Mouse (Mus musculus) layer of hippocampus, postnatal 14 days (tissue): ENCODE measurements around the gene Rasgrf1. TPM values are rescaled to one million over a fixed set of nuclear protein-coding genes. Genes with fewer than 3 reads are reported as not detected.

ENCODE experiments used
- DNase-seq, 2 experiments: peaks; one replicate each; pipeline ENCODE4 v3.0.0; 2021 to 2022; ENCODE audit warnings: low spot score in 2 of 2, mixed read lengths in 1 of 2
- long read RNA-seq, 2 experiments: library from polyadenylated mRNA; stranded (forward); transcript quantifications; one replicate each; pipeline ENCODE4 v2.0.0; 2021
- total RNA-seq, 2 experiments: library from RNA; stranded (reverse); gene quantifications; 2 replicates each; pipeline ENCODE4 v1.2.3; 2021

Gene Rasgrf1
- 100 to 1,000 TPM; 248 to 271 TPM for total RNA-seq
- long read RNA-seq, experiment 1, full-length matches to known transcripts = 56 of 134 reads
- long read RNA-seq, experiment 1, partial matches to known transcripts = 52 of 134 reads
- long read RNA-seq, experiment 1, other reads (novel, unspliced or antisense) = 26 of 134 reads
- long read RNA-seq, experiment 2, full-length matches to known transcripts = 78 of 167 reads
- long read RNA-seq, experiment 2, partial matches to known transcripts = 49 of 167 reads
- long read RNA-seq, experiment 2, other reads (novel, unspliced or antisense) = 40 of 167 reads

DNA sequence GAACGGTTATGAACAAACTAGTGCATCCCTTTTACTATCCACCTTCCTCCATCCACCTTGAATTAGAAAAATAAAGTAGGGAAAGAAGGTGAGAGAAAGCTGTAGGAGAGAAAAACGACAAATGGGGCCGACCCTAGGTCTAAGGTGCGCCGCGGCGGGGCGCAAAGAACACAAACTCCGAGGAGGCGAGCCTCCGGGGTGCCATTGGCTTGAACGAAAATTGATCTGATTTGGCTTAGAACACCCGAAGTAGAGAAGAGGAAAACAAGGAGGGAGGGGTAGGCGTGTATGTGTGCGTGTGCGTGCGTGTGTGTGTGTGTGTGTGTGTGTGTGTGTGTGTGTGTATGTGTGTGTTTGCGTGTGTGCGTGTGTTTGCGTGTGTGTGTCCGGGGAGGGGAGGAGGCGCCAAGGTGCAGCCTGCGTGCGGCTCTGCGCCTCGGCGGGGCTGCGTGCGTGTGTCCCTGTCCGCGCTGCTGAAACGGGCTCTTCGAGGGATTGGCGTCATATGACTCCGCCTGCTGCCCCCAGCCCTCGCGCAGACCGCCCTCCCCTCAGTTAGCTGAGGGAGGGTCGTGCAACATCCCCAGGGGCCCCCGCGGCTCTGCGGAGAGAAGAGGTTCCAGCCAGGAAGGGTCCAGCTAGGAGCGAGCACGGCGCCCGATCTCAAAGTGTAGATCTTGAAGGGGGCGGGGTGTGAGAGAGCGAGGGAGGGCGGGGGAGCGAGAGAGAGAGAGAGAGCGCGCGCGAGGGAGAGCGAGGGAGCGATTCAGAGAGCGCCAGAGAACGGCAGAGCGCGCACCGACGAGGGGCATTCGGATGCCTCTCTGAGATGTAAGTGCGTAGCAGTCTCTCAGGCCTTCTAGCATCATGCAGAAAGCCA lies at the start of gene Rasgrf1:
Gene Rasgrf1, plus strand, starts transcription at position 778 of the 880 bp plus-strand sequence.
- DNase-seq = peak; percentile 61 to 63

DNA sequence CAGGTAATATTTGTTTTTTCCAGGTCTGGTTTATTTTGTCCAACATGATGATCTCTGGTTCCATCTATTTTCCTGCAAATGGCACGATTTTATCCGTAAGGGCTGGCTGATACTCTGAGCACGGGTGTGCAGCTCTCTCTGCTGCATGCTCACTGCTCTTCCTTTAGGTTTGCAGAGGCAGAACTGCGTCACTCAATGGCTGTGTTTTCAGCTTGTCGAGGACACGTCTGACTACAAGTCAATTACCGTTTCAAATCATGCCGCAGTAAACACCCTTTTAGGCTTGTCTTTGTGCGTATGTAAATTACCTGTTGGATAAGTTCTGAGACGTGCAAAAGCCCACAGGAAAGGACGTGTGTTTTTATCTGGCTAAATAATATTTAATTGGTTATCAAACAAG lies 49.6 kb upstream of the Rasgrf1 start:
- no peak for DNase-seq

GRCm38 (mm10) chr9:89860584-89860983 lies 49.1 kb upstream of the Rasgrf1 start:
- no peak for DNase-seq

DNA sequence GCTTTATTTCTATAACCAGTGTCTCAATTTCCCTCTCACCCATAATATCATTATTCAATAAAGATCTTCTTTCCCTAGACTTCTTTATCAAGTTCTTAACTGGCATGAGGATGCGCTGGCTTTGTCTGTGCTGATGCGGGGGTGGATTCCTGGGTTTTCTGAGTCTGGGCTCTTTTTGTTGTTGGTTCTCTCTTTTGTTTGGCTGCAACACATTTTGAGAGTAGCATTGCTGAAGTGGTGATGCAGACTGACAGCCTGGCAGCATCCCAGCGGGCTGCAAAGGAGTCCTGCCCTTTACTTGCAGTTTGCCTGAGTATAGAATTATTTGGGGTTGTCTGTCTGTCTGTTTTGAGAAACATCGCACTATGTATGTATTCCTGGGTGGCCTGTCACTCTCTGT lies 42.6 kb upstream of the Rasgrf1 start:
- no peak for DNase-seq

- DNase-seq = no peak
Observed at GRCm38 (mm10) chr9:89868093-89868729, 41.5 kb upstream of the Rasgrf1 start.

- DNase-seq = no peak
Observed at GRCm38 (mm10) chr9:89869594-89869993, 40.1 kb upstream of the Rasgrf1 start.

GRCm38 (mm10) chr9:89870531-89871150 lies 39.1 kb upstream of the Rasgrf1 start:
- peak in 1 of 2 experiments; percentile 56 for DNase-seq

- no peak for DNase-seq
Observed at GRCm38 (mm10) chr9:89872137-89872536, 37.6 kb upstream of the Rasgrf1 start.

DNA sequence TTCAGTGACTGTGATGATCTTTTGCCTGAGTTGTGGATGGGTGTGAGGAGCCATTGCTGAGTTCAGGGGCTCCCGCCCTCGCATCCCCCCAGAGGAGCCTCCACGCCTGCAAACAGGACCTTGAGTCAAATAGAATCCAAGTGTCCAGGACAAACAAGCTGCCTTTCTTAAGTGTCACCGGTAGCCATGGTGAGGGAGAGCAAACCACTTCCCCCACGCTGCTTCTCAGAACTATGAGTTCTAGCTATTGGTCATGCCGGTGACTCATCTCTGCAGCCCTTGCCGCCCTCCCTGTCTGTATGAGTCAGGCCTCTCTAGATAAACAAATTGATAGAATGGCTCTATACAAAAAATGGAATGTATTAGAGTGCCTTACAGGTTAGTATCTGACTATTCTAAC lies 35.3 kb upstream of the Rasgrf1 start:
- DNase-seq = no peak

- DNase-seq = no peak
Observed at GRCm38 (mm10) chr9:89875551-89875950, 34.2 kb upstream of the Rasgrf1 start.

DNA sequence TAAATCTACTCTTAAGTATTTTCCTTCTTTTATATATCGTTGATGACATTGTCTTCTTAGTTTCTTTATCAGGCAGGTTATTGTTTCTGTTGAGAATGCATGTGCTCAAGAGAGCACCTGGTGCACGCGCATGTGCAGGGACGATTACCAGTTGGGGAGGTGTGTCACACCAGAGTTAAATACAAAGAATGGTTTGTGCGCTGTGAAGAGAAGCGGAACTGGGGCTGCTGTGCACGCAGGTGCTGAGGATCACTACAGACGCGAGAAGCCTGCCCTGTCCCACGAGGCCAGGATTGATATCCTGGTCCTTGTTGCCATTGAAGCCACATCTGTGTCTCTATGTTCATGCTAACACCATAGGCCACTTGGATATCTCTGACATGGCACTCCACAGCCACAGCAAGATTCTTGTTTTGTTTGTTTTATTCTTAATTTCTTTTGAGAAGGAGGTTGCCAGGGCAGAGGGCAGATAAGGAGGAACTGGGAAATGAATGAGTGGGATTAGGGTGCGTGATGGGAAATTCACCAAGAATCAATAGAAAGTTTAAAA lies 31.2 kb upstream of the Rasgrf1 start:
- no peak for DNase-seq

DNA sequence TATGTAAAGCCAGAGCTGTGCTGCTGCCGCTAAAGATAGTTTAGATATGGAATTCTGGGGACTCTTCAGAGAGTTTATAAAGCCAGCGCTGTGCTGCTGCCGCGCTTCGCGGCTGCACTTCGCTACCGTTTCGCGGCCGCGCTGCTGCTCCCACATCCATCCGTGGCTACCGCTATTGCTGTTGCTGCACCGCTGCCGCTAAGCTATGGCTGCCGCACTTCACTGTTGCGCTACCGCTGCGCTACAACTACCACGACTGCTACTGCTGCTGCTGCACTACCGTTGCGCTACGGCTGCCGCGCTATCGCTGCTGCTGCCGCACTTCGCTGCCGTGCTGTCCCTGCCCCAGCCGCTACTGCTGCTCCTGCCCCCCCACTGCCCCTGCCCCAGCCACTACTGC lies 30.1 kb upstream of the Rasgrf1 start:
- DNase-seq = no peak

DNA sequence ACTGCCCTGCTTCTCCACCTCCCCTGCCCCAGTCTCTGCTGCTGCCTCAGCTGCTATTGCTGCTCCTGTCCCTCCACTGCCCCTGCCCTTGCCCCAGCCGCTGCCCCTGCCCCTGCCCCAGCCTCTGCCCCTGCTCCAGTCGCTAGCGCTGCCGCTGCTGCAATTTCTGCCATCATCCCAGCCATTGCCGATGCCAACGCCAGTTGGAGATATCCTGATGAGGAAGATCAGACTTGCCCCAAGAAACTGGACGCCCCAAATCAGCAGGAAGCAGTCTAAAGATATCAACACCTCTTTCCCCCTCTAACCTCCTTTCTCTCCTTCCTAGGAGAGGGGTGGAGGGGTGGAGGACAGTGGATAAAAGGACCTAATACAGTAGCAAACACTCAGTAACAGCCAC lies 28.2 kb upstream of the Rasgrf1 start:
- DNase-seq = no peak

GRCm38 (mm10) chr9:89882583-89882982 lies 27.1 kb upstream of the Rasgrf1 start:
- no peak for DNase-seq

GRCm38 (mm10) chr9:89885701-89886218 lies 23.9 kb upstream of the Rasgrf1 start:
- DNase-seq = peak; percentile 55 to 74

GRCm38 (mm10) chr9:89891534-89892293 lies 18.0 kb upstream of the Rasgrf1 start:
- DNase-seq = no peak

- no peak for DNase-seq
Observed at GRCm38 (mm10) chr9:89892540-89893188, 17.0 kb upstream of the Rasgrf1 start.

DNA sequence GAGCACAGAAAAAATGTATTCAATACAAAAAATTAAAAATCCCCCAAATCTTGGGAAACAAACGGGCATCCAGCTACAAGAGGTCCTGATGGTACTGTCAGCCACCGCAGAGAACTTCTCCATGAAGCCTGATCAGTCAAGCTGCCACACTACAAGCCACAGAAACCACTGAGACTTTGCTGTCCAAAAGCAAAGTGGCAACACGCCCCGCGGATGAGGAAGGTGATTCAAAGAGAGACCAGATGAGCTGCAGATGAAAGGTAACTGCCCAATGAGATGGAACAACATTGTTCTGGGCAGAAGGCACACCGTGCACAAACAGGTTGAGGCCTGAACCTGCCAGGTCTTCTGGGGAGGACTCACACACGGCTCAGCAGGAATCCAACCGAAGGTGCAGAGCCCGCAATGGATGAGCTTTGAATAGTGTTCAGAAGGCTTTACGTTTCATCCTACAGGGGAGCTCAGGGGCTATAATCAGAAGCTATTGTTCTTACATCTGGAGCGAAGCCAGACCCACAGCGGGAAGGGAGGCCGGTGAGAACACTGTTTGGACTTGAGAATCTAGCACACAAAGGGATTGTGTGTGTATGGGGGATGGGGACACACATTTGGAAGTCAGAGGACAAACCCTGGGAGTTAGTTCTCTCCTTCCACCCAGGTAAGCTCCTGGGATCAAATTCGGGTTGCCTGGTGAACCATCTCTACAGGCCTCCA lies 9.4 kb upstream of the Rasgrf1 start:
- DNase-seq = no peak

DNA sequence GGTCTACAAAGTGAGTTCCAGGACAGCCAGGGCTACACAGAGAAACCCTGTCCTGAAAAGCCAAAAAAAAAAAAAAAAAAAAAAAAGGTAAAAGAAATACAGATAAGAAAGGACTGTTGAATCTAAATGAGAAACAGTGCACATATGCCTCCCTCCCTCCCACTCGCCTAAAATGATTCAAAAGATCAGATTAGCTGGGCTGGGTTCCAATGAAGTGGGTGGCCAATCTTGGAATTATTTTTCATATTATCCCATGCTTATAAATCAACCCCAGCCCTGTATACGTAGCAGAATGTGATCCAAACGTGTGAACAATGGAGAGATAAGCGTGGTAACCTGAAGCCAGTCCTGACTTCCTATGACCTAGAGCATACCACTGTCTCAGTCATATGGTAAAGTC lies 8.5 kb upstream of the Rasgrf1 start:
- DNase-seq = peak in 1 of 2 experiments; percentile 64
